Mouse (Mus musculus): ENCODE results near the gene Ppp1r13b.

DNA sequence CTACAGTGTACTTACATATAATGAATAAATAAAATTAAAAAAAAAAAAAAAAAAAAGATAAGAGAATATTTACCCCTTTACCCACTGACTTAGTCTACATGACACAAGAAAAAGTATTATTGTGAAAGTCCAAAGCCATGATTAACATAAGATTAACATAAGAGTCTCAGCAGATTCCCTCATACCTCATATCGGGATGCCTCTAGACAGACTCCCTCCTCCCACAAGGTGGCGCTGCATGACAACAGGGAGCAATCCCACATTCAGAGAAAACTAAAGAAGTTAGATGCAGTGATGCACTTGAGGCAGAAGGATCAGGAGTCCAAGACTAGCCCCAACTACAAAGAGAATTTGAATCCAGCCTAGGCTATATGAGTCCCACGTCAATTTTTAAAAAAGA, 29.7 kb downstream of the Ppp1r13b start:
- TF ChIP-seq CTCF (IDR thresholded peaks at IDR 0.05) (peak; percentile 97), EP300 (IDR thresholded peaks at IDR 0.05) (no peak)

Measured in lung, postnatal 0 days (tissue).